Mouse (Mus musculus) intestine, postnatal 0 days (tissue): ENCODE results near the gene Map3k11. TPM values are rescaled to one million over a fixed set of nuclear protein-coding genes. Genes with fewer than 3 reads are reported as not detected.

Experiments
- ATAC-seq: fragments of 200-750 bp; cut with Nextera tagmentation; 2 replicates; pipeline ENCODE4 v1.8.0; 2017; ENCODE audit warnings: mild to moderate bottlenecking, moderate TSS enrichment, moderate library complexity
- H3K27ac ChIP-seq: fragments of 300-500 bp; sonication (generic); 2 replicates; pipeline ENCODE4 v1.5.1; 2014; ENCODE audit warnings: mild to moderate bottlenecking, low read depth, low read length, moderate library complexity
- H3K27me3 ChIP-seq: fragments of 300-500 bp; sonication (generic); replicated peaks from 2 replicates; pipeline ENCODE4 v1.6.1; 2014; ENCODE audit warnings: low read length, mixed read lengths; ENCODE audit not compliant: control insufficient read depth, insufficient read depth
- H3K36me3 ChIP-seq: fragments of 300-500 bp; sonication (generic); 2 replicates; pipeline ENCODE4 v1.6.1; 2014; ENCODE audit warnings: mild to moderate bottlenecking, moderate library complexity; ENCODE audit not compliant: control insufficient read depth, insufficient read depth
- H3K4me1 ChIP-seq: fragments of 300-500 bp; sonication (generic); replicated peaks from 2 replicates; pipeline ENCODE4 v1.6.1; 2014; ENCODE audit warnings: antibody characterized with exemption, low read length, mixed read lengths; ENCODE audit not compliant: control insufficient read depth, insufficient read depth
- H3K4me2 ChIP-seq: fragments of 300-500 bp; sonication (generic); replicated peaks from 2 replicates; pipeline ENCODE4 v1.6.1; 2014; ENCODE audit warnings: low read depth, mild to moderate bottlenecking, moderate library complexity
- H3K4me3 ChIP-seq: fragments of 300-500 bp; sonication (generic); 2 replicates; pipeline ENCODE4 v1.5.1; 2014; ENCODE audit warnings: low read depth, low read length
- H3K9ac ChIP-seq: fragments of 300-500 bp; sonication (generic); 2 replicates; pipeline ENCODE4 v1.6.1; 2014; ENCODE audit warnings: mild to moderate bottlenecking, low read depth, low read length
- H3K9me3 ChIP-seq: fragments of 300-500 bp; sonication (generic); 2 replicates; pipeline ENCODE4 v1.6.1; 2016; ENCODE audit warnings: mixed run types; ENCODE audit not compliant: control insufficient read depth
- CTCF ChIP-seq: sonication (generic); IDR thresholded peaks from 2 replicates; pipeline ENCODE4 v1.5.1; 2016; ENCODE audit warnings: low read depth, mild to moderate bottlenecking, control low read depth, antibody characterized with exemption, moderate library complexity
- WGBS: fragments of 180-500 bp; shearing (Covaris S2); extraction: QIAGEN DNeasy Blood & Tissue Kit; methylation state at CpG from one replicate; pipeline ENCODE4 v1.1.7; 2014; 5-methylcytosine and 5-hydroxymethylcytosine counted together
- polyA plus RNA-seq: library from polyadenylated mRNA; unstranded; fragments of >200 nt; fragmentation: Nextera tagmentation; extraction: Ambion mirVana; gene quantifications from 2 replicates; pipeline ENCODE4 v1.2.1, GENCODE M21; 2015

Gene Map3k11
- polyA plus RNA-seq, 1 experiment from 2014 or later = 29.4 TPM

GRCm38 (mm10) chr19:5647791-5648190, 40.8 kb upstream of the Map3k11 start:
- 86% methylated on average over 6 of the region's 6 CpGs for WGBS
- H3K4me1 ChIP-seq = peaks cover 7% of the 10 kb centered on the region; the same call in 1 of the 2 replicates
- H3K36me3 ChIP-seq = peaks cover 67% of the 10 kb centered on the region
- H3K4me3 ChIP-seq = no peak overlapping the region
- no peak for TF ChIP-seq CTCF
- H3K4me2 ChIP-seq = no peak overlapping the region
- no peaks in the 10 kb centered on the region for H3K27me3 ChIP-seq
- H3K9ac ChIP-seq = no peak overlapping the region
- peak overlapping the region; percentile 78 for H3K27ac ChIP-seq
- ATAC-seq = no peak
- no peaks in the 10 kb centered on the region for H3K9me3 ChIP-seq

GRCm38 (mm10) chr19:5648401-5649297, 39.9 kb upstream of the Map3k11 start:
- H3K27me3 ChIP-seq = no peaks in the 10 kb centered on the region
- peaks cover 7% of the 10 kb centered on the region; the same call in 1 of the 2 replicates for H3K4me1 ChIP-seq
- H3K9ac ChIP-seq = peak overlapping the region; percentile 40; the same call in 1 of the 2 replicates
- 7% methylated on average over 26 of the region's 26 CpGs for WGBS
- H3K4me2 ChIP-seq = peak overlapping the region; percentile 63
- H3K36me3 ChIP-seq = peaks cover 62% of the 10 kb centered on the region
- peak; percentile 85 for ATAC-seq
- H3K4me3 ChIP-seq = peak overlapping the region; percentile 26
- H3K27ac ChIP-seq = peak overlapping the region; percentile 78
- H3K9me3 ChIP-seq = no peaks in the 10 kb centered on the region
- TF ChIP-seq CTCF = peak; percentile 67

- H3K27me3 ChIP-seq = no peaks in the 10 kb centered on the region
- no peaks in the 10 kb centered on the region for H3K9me3 ChIP-seq
- peaks cover 60% of the 10 kb centered on the region for H3K36me3 ChIP-seq
- no peak overlapping the region; the same call in 1 of the 2 replicates for H3K4me3 ChIP-seq
- WGBS = 63% methylated on average over 6 of the region's 6 CpGs
- no peak; the same call in 1 of the 2 replicates for ATAC-seq
- no peak for TF ChIP-seq CTCF
- H3K27ac ChIP-seq = no peak overlapping the region
- 0 out of 2 replicates have a peak overlapping the region, but pooled peaks have one; percentile 40 for H3K9ac ChIP-seq
- H3K4me2 ChIP-seq = peak overlapping the region; percentile 63
- peaks cover 7% of the 10 kb centered on the region; the same call in 1 of the 2 replicates for H3K4me1 ChIP-seq
These were observed 39.2 kb upstream of the Map3k11 start for GRCm38 (mm10) chr19:5649298-5649741.

GRCm38 (mm10) chr19:5651502-5652274, 36.9 kb upstream of the Map3k11 start:
- no peak overlapping the region for H3K27ac ChIP-seq
- H3K4me3 ChIP-seq = no peak overlapping the region
- H3K27me3 ChIP-seq = no peaks in the 10 kb centered on the region
- H3K9me3 ChIP-seq = no peaks in the 10 kb centered on the region
- H3K36me3 ChIP-seq = peaks cover 47% of the 10 kb centered on the region
- 71% methylated on average over 13 of the region's 13 CpGs for WGBS
- no peak overlapping the region for H3K9ac ChIP-seq
- TF ChIP-seq CTCF = no peak
- peaks cover 7% of the 10 kb centered on the region; the same call in 1 of the 2 replicates for H3K4me1 ChIP-seq
- no peak overlapping the region for H3K4me2 ChIP-seq
- ATAC-seq = no peak

GRCm38 (mm10) chr19:5652570-5652969, 36.0 kb upstream of the Map3k11 start:
- ATAC-seq = no peak
- H3K36me3 ChIP-seq = peaks cover 42% of the 10 kb centered on the region
- no peak overlapping the region for H3K27ac ChIP-seq
- no peak overlapping the region for H3K4me3 ChIP-seq
- no peak overlapping the region for H3K4me2 ChIP-seq
- no peaks in the 10 kb centered on the region for H3K27me3 ChIP-seq
- 82% methylated on average over 6 of the region's 6 CpGs for WGBS
- no peak for TF ChIP-seq CTCF
- H3K9me3 ChIP-seq = no peaks in the 10 kb centered on the region
- H3K4me1 ChIP-seq = peaks cover 7% of the 10 kb centered on the region; the same call in 1 of the 2 replicates
- no peak overlapping the region for H3K9ac ChIP-seq
